In genomic region chr2:118263151-118263913, GRCm38 (mm10) we compare ENCODE assay signal across 8 mouse cellular contexts. TPM values are rescaled to one million over a fixed set of nuclear protein-coding genes. Genes with fewer than 3 reads are reported as not detected.
DNase-seq lines count a peak whose midpoint lies in the region; ATAC-seq and TF ChIP-seq lines count a peak whose summit lies in the region.

No protein-coding gene starts in this region.

- H3K27me3 ChIP-seq in liver, embryonic 14.5 days (ENCODE audit: control insufficient read depth, insufficient read depth, low read length), result no peaks in the 10 kb centered on the region
- H3K27me3 ChIP-seq in liver, embryonic 11.5 days (replicated peaks; ENCODE audit: control insufficient read depth, insufficient read depth, low read length), result 0 out of 2 replicates have a peak, but pooled peaks cover 3% of the 10 kb centered on the region
- H3K27me3 ChIP-seq in embryonic facial prominence, embryonic 14.5 days (replicated peaks; ENCODE audit: control insufficient read depth, insufficient read depth, low read length), result no peaks in the 10 kb centered on the region; the same call in 1 of the 2 replicates
- H3K27me3 ChIP-seq in hindbrain, embryonic 16.5 days (replicated peaks; ENCODE audit: control insufficient read depth, insufficient read depth, low read length), result no peaks in the 10 kb centered on the region
- H3K27me3 ChIP-seq in myocyte (ENCODE audit: control insufficient read depth, insufficient read depth, insufficient read length), result no peaks in the 10 kb centered on the region

- no peak for ATAC-seq in liver, embryonic 14.5 days (ENCODE audit: insufficient read depth)
- no peak for ATAC-seq in liver, embryonic 11.5 days (replicated peaks; ENCODE audit: low FRiP score)
- ATAC-seq in embryonic facial prominence, embryonic 14.5 days (ENCODE audit: low read depth), result peak; percentile 47; the same call in 1 of the 2 replicates
- ATAC-seq in hindbrain, embryonic 16.5 days, result peak; percentile 79

- H3K9me3 ChIP-seq in liver, embryonic 14.5 days (ENCODE audit: control insufficient read depth, low read length), result no peaks in the 10 kb centered on the region
- no peaks in the 10 kb centered on the region for H3K9me3 ChIP-seq in liver, embryonic 11.5 days (ENCODE audit: control insufficient read depth, low read length)
- no peaks in the 10 kb centered on the region for H3K9me3 ChIP-seq in embryonic facial prominence, embryonic 14.5 days (ENCODE audit: control insufficient read depth, low read length)
- H3K9me3 ChIP-seq in hindbrain, embryonic 16.5 days (ENCODE audit: control insufficient read depth, low read length), result no peaks in the 10 kb centered on the region

- intact Hi-C loops in left cerebral cortex, postnatal 10 days (cut with DNase I), result loop anchor here (10.0 kb wide), 5 partner anchors 111 to 621 kb away; partner anchors contain the start of gene Gpr176

- no peak overlapping the region for H3K9ac ChIP-seq in liver, embryonic 14.5 days (replicated peaks)
- no peak overlapping the region for H3K9ac ChIP-seq in liver, embryonic 11.5 days (ENCODE audit: low read depth, low read length)
- H3K9ac ChIP-seq in embryonic facial prominence, embryonic 14.5 days (ENCODE audit: low read depth, low read length), result no peak overlapping the region
- H3K9ac ChIP-seq in hindbrain, embryonic 16.5 days (ENCODE audit: low read depth, low read length), result no peak overlapping the region

- no peak overlapping the region for H3K4me2 ChIP-seq in liver, embryonic 14.5 days (ENCODE audit: low read depth)
- no peak overlapping the region for H3K4me2 ChIP-seq in liver, embryonic 11.5 days
- H3K4me2 ChIP-seq in embryonic facial prominence, embryonic 14.5 days (ENCODE audit: low read depth, low read length), result peak overlapping the region; percentile 4; the same call in 1 of the 2 replicates
- no peak overlapping the region for H3K4me2 ChIP-seq in hindbrain, embryonic 16.5 days (ENCODE audit: low read length)
- peak overlapping the region; percentile 27 for H3K4me2 ChIP-seq in myocyte (ENCODE audit: low read depth)

- H3K27ac ChIP-seq in liver, embryonic 14.5 days, result no peak overlapping the region
- H3K27ac ChIP-seq in liver, embryonic 11.5 days (ENCODE audit: low read depth, low read length), result no peak overlapping the region
- H3K27ac ChIP-seq in bone marrow, adult 2 months (ENCODE audit: control insufficient read depth, insufficient read depth, low read depth, low read length, poor library complexity), result peak overlapping the region; percentile 70; the same call in 1 of the 2 replicates
- no peak overlapping the region for H3K27ac ChIP-seq in embryonic facial prominence, embryonic 14.5 days (replicated peaks; ENCODE audit: low read depth, low read length)
- no peak overlapping the region for H3K27ac ChIP-seq in hindbrain, embryonic 16.5 days (ENCODE audit: low read depth, low read length)

- 0 out of 4 replicates have a peak, but pooled peaks cover 0 to 3% of the 10 kb centered on the region in 2 experiments for H3K4me1 ChIP-seq in liver, embryonic 14.5 days (replicated peaks; ENCODE audit: control insufficient read depth in 2 of 2, insufficient read depth in 2 of 2, low read length in 1 of 2)
- H3K4me1 ChIP-seq in liver, embryonic 11.5 days (replicated peaks; ENCODE audit: control insufficient read depth, insufficient read depth, low read length), result no peaks in the 10 kb centered on the region
- peaks cover 4% of the 10 kb centered on the region; the same call in 1 of the 2 replicates for H3K4me1 ChIP-seq in bone marrow, adult 2 months (ENCODE audit: control insufficient read depth, insufficient read depth, low read length)
- no peaks in the 10 kb centered on the region for H3K4me1 ChIP-seq in embryonic facial prominence, embryonic 14.5 days (ENCODE audit: control insufficient read depth, insufficient read depth, low read length)
- no peaks in the 10 kb centered on the region for H3K4me1 ChIP-seq in hindbrain, embryonic 16.5 days (ENCODE audit: control insufficient read depth, insufficient read depth, low read depth, low read length)

- DNase-seq in liver, embryonic 14.5 days (ENCODE audit: low read depth in 3 of 3, low spot score in 3 of 3), result peak in 2 of 3 experiments; percentile 12 to 28
- no peak for DNase-seq in liver, embryonic 11.5 days (ENCODE audit: low spot score)
- DNase-seq in embryonic facial prominence, embryonic 14.5 days (ENCODE audit: low spot score), result peak; percentile 75
- DNase-seq in left cerebral cortex, postnatal 10 days (ENCODE audit: extremely low spot score in 1 of 2, low spot score in 2 of 2), result peak; percentile 39 to 61
- peak; percentile 54 for DNase-seq in thymus, postnatal 0 days (ENCODE audit: low spot score)

- no peaks in the 10 kb centered on the region for H3K36me3 ChIP-seq in liver, embryonic 14.5 days (replicated peaks; ENCODE audit: control insufficient read depth, insufficient read depth, low read depth)
- no peaks in the 10 kb centered on the region for H3K36me3 ChIP-seq in liver, embryonic 11.5 days (ENCODE audit: control insufficient read depth, insufficient read depth, low read length)
- H3K36me3 ChIP-seq in embryonic facial prominence, embryonic 14.5 days (ENCODE audit: control insufficient read depth, insufficient read depth, low read length), result no peaks in the 10 kb centered on the region
- H3K36me3 ChIP-seq in hindbrain, embryonic 16.5 days (ENCODE audit: control insufficient read depth, insufficient read depth, low read length), result no peaks in the 10 kb centered on the region
- H3K36me3 ChIP-seq in myocyte (ENCODE audit: control insufficient read depth, insufficient read depth), result no peaks in the 10 kb centered on the region

- TF ChIP-seq CTCF in liver, embryonic 14.5 days (IDR thresholded peaks at IDR 0.05; ENCODE audit: low read depth), result peak; percentile 58
- peak; percentile 22; the same call in 1 of the 2 replicates for TF ChIP-seq CTCF in bone marrow, adult 2 months (IDR thresholded peaks at IDR 0.05; ENCODE audit: control insufficient read depth, insufficient read depth, low read length)

- no peak for TF ChIP-seq EP300 in liver, embryonic 14.5 days (IDR thresholded peaks at IDR 0.05; ENCODE audit: low read depth)

- WGBS in liver, embryonic 14.5 days (ENCODE audit: insufficient replicate concordance), result 9% methylated on average over 8 of the region's 8 CpGs
- 17% methylated on average over 8 of the region's 8 CpGs for WGBS in liver, embryonic 11.5 days
- 8% methylated on average over 8 of the region's 8 CpGs for WGBS in bone marrow, adult 2 months
- WGBS in embryonic facial prominence, embryonic 14.5 days, result 20% methylated on average over 8 of the region's 8 CpGs
- 21% methylated on average over 8 of the region's 8 CpGs for WGBS in hindbrain, embryonic 16.5 days

- no peak for TF ChIP-seq POLR2A in bone marrow, adult 2 months (IDR thresholded peaks at IDR 0.05; ENCODE audit: borderline replicate concordance, control insufficient read depth, low read depth, low read length)
- no peak for TF ChIP-seq POLR2A in myocyte (IDR thresholded peaks at IDR 0.05; ENCODE audit: insufficient read length, low read depth)

- no peak overlapping the region for H3K4me3 ChIP-seq in liver, embryonic 14.5 days (ENCODE audit: insufficient read depth in 1 of 2, low read depth in 2 of 2, low read length in 2 of 2)
- no peak overlapping the region for H3K4me3 ChIP-seq in liver, embryonic 11.5 days (ENCODE audit: low read depth, low read length)
- no peak overlapping the region for H3K4me3 ChIP-seq in bone marrow, adult 2 months (replicated peaks; ENCODE audit: control insufficient read depth, low read depth, low read length)
- no peak overlapping the region for H3K4me3 ChIP-seq in embryonic facial prominence, embryonic 14.5 days (ENCODE audit: low read depth, low read length)
- H3K4me3 ChIP-seq in hindbrain, embryonic 16.5 days (ENCODE audit: low read length), result no peak overlapping the region
- H3K4me3 ChIP-seq in myocyte, result no peak overlapping the region

- no peaks in the 10 kb centered on the region for H3K79me2 ChIP-seq in myocyte (ENCODE audit: control insufficient read depth, insufficient read depth)

- H3ac ChIP-seq in myocyte (ENCODE audit: control insufficient read depth, insufficient read length), result no peak overlapping the region

TF ChIP-seq in myocyte, 11 proteins besides CTCF, POLR2A, EP300 and RAD21:
- TF ChIP-seq REST (IDR thresholded peaks at IDR 0.05; ENCODE audit: insufficient read depth, insufficient read length), result no peak
- no peak for TF ChIP-seq MAX (IDR thresholded peaks at IDR 0.05; ENCODE audit: low read depth)
- TF ChIP-seq TCF3 (IDR thresholded peaks at IDR 0.05; ENCODE audit: insufficient read length, low read depth), result no peak
- no peak for TF ChIP-seq E2F4 (IDR thresholded peaks at IDR 0.05; ENCODE audit: insufficient read depth)
- no peak for TF ChIP-seq MYOD1 (IDR thresholded peaks at IDR 0.05; ENCODE audit: control insufficient read depth in 1 of 3, insufficient read length in 2 of 3, low read depth in 2 of 3)
- TF ChIP-seq MYOG (IDR thresholded peaks at IDR 0.05; ENCODE audit: control insufficient read depth in 1 of 3, insufficient read depth in 1 of 3, insufficient read length in 2 of 3, low read depth in 2 of 3), result no peak
- no peak for TF ChIP-seq TCF12 (IDR thresholded peaks at IDR 0.05; ENCODE audit: insufficient read depth, poor library complexity, severe bottlenecking)
- TF ChIP-seq USF1 (IDR thresholded peaks at IDR 0.05; ENCODE audit: low read depth), result no peak
- TF ChIP-seq CEBPB (IDR thresholded peaks at IDR 0.05; ENCODE audit: insufficient read depth, poor library complexity, severe bottlenecking), result no peak
- no peak for TF ChIP-seq SRF (IDR thresholded peaks at IDR 0.05; ENCODE audit: control insufficient read depth, insufficient read length, low read depth)
- no peak for TF ChIP-seq POLR2AphosphoS2 (IDR thresholded peaks at IDR 0.05; ENCODE audit: insufficient read length, low read depth)
TF ChIP-seq in myocyte: peak in this region for 0.

RNA-seq across cellular contexts. Expression of gene Fsip1, which starts 6.6 kb away (rescaled TPM):
- polyA plus RNA-seq in liver, embryonic 14.5 days (2012; rRNA removed), result 0.08 and 0.09 TPM in 2 replicates
- polyA plus RNA-seq in liver, embryonic 14.5 days (2014; fragmentation: Nextera tagmentation; extraction: Ambion mirVana), result 0.06 and 0.14 TPM in 2 replicates
- polyA plus RNA-seq in liver, embryonic 11.5 days (2014; fragmentation: Nextera tagmentation; extraction: Ambion mirVana), result 0.29 and 0.81 TPM in 2 replicates
- polyA plus RNA-seq in bone marrow, adult 2 months (2011; ENCODE audit: insufficient read depth, insufficient read length, low replicate concordance, missing spikeins), result not detected in 2 replicates
- polyA plus RNA-seq in embryonic facial prominence, embryonic 14.5 days (2014; fragmentation: Nextera tagmentation; extraction: Ambion mirVana), result 0.96 and 1.0 TPM in 2 replicates
- polyA plus RNA-seq in hindbrain, embryonic 16.5 days (2015; fragmentation: Nextera tagmentation; extraction: Ambion mirVana), result 4.1 TPM in 2 replicates
- total RNA-seq in left cerebral cortex, postnatal 10 days (2021), result 1 to 10 TPM; 1.4 to 2.0 TPM
- polyA plus RNA-seq in myocyte (2012; fragmentation: generic; extraction: Trizol), result 0.14 TPM
- polyA plus RNA-seq in thymus, postnatal 0 days (2015; fragmentation: Nextera tagmentation; extraction: Ambion mirVana), result 0.93 and 1.4 TPM in 2 replicates

Comparison
In these comparisons a context has a peak if more than half of its experiments do, and no peak if none do; other contexts are left out.
1. ATAC-seq: peak in embryonic facial prominence, embryonic 14.5 days (single experiment) and hindbrain, embryonic 16.5 days (single experiment); none in liver, embryonic 14.5 days (single experiment) and liver, embryonic 11.5 days (single experiment).
2. H3K4me2 ChIP-seq: peak in embryonic facial prominence, embryonic 14.5 days (single experiment) and myocyte (single experiment); none in liver, embryonic 14.5 days (single experiment), liver, embryonic 11.5 days (single experiment) and hindbrain, embryonic 16.5 days (single experiment).